ENCODE assay signal across 20 mouse cellular contexts in genomic region chr8:92518031-92518430, GRCm38 (mm10).
A peak's percentile ranks its signal among the peaks of the same experiment; 100 is the strongest.
DNase-seq lines count a peak whose midpoint lies in the region; ATAC-seq and TF ChIP-seq lines count a peak whose summit lies in the region.
"Had no signal": no experiment of that assay in that cellular context is flagged by ENCODE, and none has a peak within 500 bp of the region (broad histone marks: within the 10 kb centered on the region; RNA-seq: fewer than 3 reads in every experiment).

No protein-coding gene starts in this region.

- H3K27ac ChIP-seq in lung, postnatal 0 days (ENCODE audit: low read length), result no peak overlapping the region
- H3K27ac ChIP-seq in limb, embryonic 13.5 days, result peak overlapping the region; percentile 39; the same call in 1 of the 2 replicates
- H3K27ac ChIP-seq: heart, embryonic 13.5 days; kidney, embryonic 15.5 days; layer of hippocampus, adult 2 months; liver, embryonic 14.5 days had no signal

- no peak overlapping the region for H3K4me3 ChIP-seq in lung, postnatal 0 days (ENCODE audit: low read depth, low read length)
- H3K4me3 ChIP-seq in limb, embryonic 13.5 days, result no peak overlapping the region
- H3K4me3 ChIP-seq: heart, embryonic 13.5 days; kidney, embryonic 15.5 days; layer of hippocampus, adult 2 months had no signal

- H3K4me1 ChIP-seq in lung, postnatal 0 days (ENCODE audit: insufficient read depth, low read depth, low read length), result no peaks in the 10 kb centered on the region
- H3K4me1 ChIP-seq in limb, embryonic 13.5 days, result peaks cover 8% of the 10 kb centered on the region
- H3K4me1 ChIP-seq: heart, embryonic 13.5 days; kidney, embryonic 15.5 days had no signal

- no peak overlapping the region for H3K9ac ChIP-seq in lung, postnatal 0 days (replicated peaks; ENCODE audit: low read depth)
- no peak overlapping the region for H3K9ac ChIP-seq in limb, embryonic 13.5 days
- H3K9ac ChIP-seq: forebrain, postnatal 0 days; heart, embryonic 13.5 days; kidney, embryonic 15.5 days; liver, embryonic 14.5 days had no signal

- H3K4me2 ChIP-seq in lung, postnatal 0 days (replicated peaks; ENCODE audit: low read depth, low read length), result no peak overlapping the region
- no peak overlapping the region for H3K4me2 ChIP-seq in limb, embryonic 13.5 days (replicated peaks)
- H3K4me2 ChIP-seq: heart, embryonic 13.5 days; kidney, embryonic 15.5 days had no signal

- 74% methylated on average over 8 of the region's 8 CpGs for WGBS in lung, postnatal 0 days
- WGBS in limb, embryonic 13.5 days, result 56% methylated on average over 8 of the region's 8 CpGs

- DNase-seq in embryo, embryonic 10 days (ENCODE audit: low spot score), result peak; percentile 9
- no peak for DNase-seq in embryo, embryonic 11 days
- no peak for DNase-seq in lung, postnatal 0 days (ENCODE audit: low spot score)
- DNase-seq in lung, postnatal 25 days (ENCODE audit: low spot score), result no peak
- DNase-seq in fibroblast of lung, adult 2 months (ENCODE audit: low read depth), result peak; percentile 21
- no peak for DNase-seq in adipocyte (ENCODE audit: low spot score)
- DNase-seq in right cerebral cortex, adult 2 months (ENCODE audit: low spot score in 2 of 2), result no peak
- DNase-seq: adrenal gland, postnatal 14 days; cerebellum, adult 18-20 months; forebrain, postnatal 0 days; gastrocnemius, postnatal 10 days; lung, postnatal 14 days; thymus, adult 18-20 months had no signal

- no peaks in the 10 kb centered on the region for H3K9me3 ChIP-seq in lung, postnatal 0 days (ENCODE audit: low read length)
- H3K9me3 ChIP-seq in limb, embryonic 13.5 days, result peaks cover 5% of the 10 kb centered on the region
- H3K9me3 ChIP-seq: kidney, embryonic 15.5 days had no signal

- H3K27me3 ChIP-seq in lung, postnatal 0 days (replicated peaks; ENCODE audit: insufficient read depth, low read length), result no peaks in the 10 kb centered on the region
- no peaks in the 10 kb centered on the region for H3K27me3 ChIP-seq in limb, embryonic 13.5 days
- H3K27me3 ChIP-seq: heart, embryonic 13.5 days; kidney, embryonic 15.5 days had no signal

- peak; percentile 34; the same call in 1 of the 2 replicates for ATAC-seq in lung, postnatal 0 days
- ATAC-seq in limb, embryonic 13.5 days (ENCODE audit: low FRiP score, low read depth), result peak; percentile 48
- ATAC-seq: CD4-positive, CD25-positive, alpha-beta regulatory T cell, adult 4 months; forebrain, postnatal 0 days had no signal

- TF ChIP-seq CTCF in lung, postnatal 0 days (IDR thresholded peaks at IDR 0.05), result no peak

- H3K36me3 ChIP-seq in lung, postnatal 0 days (ENCODE audit: insufficient read depth, low read length), result no peaks in the 10 kb centered on the region
- no peaks in the 10 kb centered on the region for H3K36me3 ChIP-seq in limb, embryonic 13.5 days
- H3K36me3 ChIP-seq: G1E; heart, embryonic 13.5 days; kidney, embryonic 15.5 days had no signal

- no peak for TF ChIP-seq EP300 in lung, postnatal 0 days (IDR thresholded peaks at IDR 0.05)

Comparison
In these comparisons a context has a peak if more than half of its experiments do, and no peak if none do; other contexts are left out.
1. DNase-seq: peak in embryo, embryonic 10 days (single experiment) and fibroblast of lung, adult 2 months (single experiment); none in embryo, embryonic 11 days (single experiment), lung, postnatal 0 days (single experiment), lung, postnatal 25 days (single experiment), adipocyte (single experiment) and right cerebral cortex, adult 2 months (0 of 2).